Mouse (Mus musculus) liver, postnatal 0 days (tissue): Measurements from ENCODE around the gene Galnt18. TPM values are rescaled to one million over a fixed set of nuclear protein-coding genes. Genes with fewer than 3 reads are reported as not detected.

Experiments
- ATAC-seq: fragments of 200-750 bp; cut with Nextera tagmentation; 2 replicates; pipeline ENCODE4 v1.8.0; 2017; ENCODE audit warnings: mild to moderate bottlenecking, moderate library complexity
- DNase-seq: peaks from one replicate; pipeline ENCODE4 v3.0.0-alpha.2; 2016
- H3K27ac ChIP-seq: fragments of 300-500 bp; sonication (generic); 2 replicates; pipeline ENCODE4 v1.5.1; 2014; ENCODE audit warnings: antibody characterized with exemption, moderate library complexity, mild to moderate bottlenecking, low read depth
- H3K27me3 ChIP-seq: fragments of 300-500 bp; sonication (generic); 2 replicates; pipeline ENCODE4 v1.6.1; 2014; ENCODE audit warnings: low read length, control low read depth, mixed read lengths; ENCODE audit not compliant: insufficient read depth
- H3K36me3 ChIP-seq: fragments of 300-500 bp; sonication (generic); replicated peaks from 2 replicates; pipeline ENCODE4 v1.6.1; 2014; ENCODE audit warnings: mild to moderate bottlenecking, control low read depth, low read length, moderate library complexity, mixed read lengths; ENCODE audit not compliant: insufficient read depth
- H3K4me1 ChIP-seq: fragments of 300-500 bp; sonication (generic); 2 replicates; pipeline ENCODE4 v1.6.1; 2014; ENCODE audit warnings: antibody characterized with exemption, mild to moderate bottlenecking, control low read depth; ENCODE audit not compliant: insufficient read depth
- H3K4me2 ChIP-seq: fragments of 300-500 bp; sonication (generic); 2 replicates; pipeline ENCODE4 v1.6.1; 2014; ENCODE audit warnings: low read depth, mild to moderate bottlenecking, low read length, moderate library complexity, mixed read lengths
- H3K4me3 ChIP-seq: fragments of 300-500 bp; sonication (generic); 2 replicates; pipeline ENCODE4 v1.5.1; 2014; ENCODE audit warnings: low read depth, low read length
- H3K9ac ChIP-seq: fragments of 300-500 bp; sonication (generic); replicated peaks from 2 replicates; pipeline ENCODE4 v1.6.1; 2014; ENCODE audit warnings: mild to moderate bottlenecking, moderate library complexity
- H3K9me3 ChIP-seq: fragments of 300-500 bp; sonication (generic); 2 replicates; pipeline ENCODE4 v1.6.1; 2016; ENCODE audit warnings: mild to moderate bottlenecking, control low read depth, low read length, mixed read lengths
- CTCF ChIP-seq: sonication (generic); IDR thresholded peaks from 2 replicates; pipeline ENCODE4 v1.5.1; 2016; ENCODE audit warnings: antibody characterized with exemption, low read depth
- EP300 ChIP-seq: IDR thresholded peaks from 2 replicates; pipeline ENCODE4 v1.6.1; 2016; ENCODE audit warnings: antibody characterized with exemption, low read depth, mild to moderate bottlenecking
- WGBS: fragments of 180-500 bp; shearing (Covaris S2); extraction: QIAGEN DNeasy Blood & Tissue Kit; methylation state at CpG from one replicate; pipeline ENCODE4 v1.1.7; 2014; ENCODE audit not compliant: insufficient replicate concordance; 5-methylcytosine and 5-hydroxymethylcytosine counted together
- polyA plus RNA-seq: library from polyadenylated mRNA; unstranded; fragments of >200 nt; fragmentation: Nextera tagmentation; extraction: Ambion mirVana; gene quantifications from 2 replicates; pipeline ENCODE4 v1.2.1, GENCODE M21; 2015

Galnt18 gene
- polyA plus RNA-seq, 1 experiment from 2014 or later, result 1.9 TPM

DNA sequence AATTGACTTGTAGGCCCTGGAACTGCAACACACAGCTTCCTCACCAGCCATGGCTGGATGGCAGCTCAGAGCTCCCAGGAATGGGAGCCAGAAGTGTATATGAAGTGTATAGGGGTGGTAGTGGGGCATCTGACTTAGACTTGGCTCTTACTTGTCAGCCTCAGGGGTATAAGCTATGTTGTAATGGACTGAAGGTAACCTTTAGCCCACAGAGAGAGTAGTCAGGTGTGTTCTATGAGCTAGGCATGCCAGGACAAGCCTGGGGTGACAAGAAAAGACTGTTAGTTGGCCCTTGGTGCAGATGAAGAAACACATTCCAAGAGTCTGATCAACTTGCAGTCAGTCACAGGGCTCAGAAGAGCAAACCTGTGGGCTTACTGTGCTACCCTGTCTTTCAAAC is 78.0 kb downstream of the Galnt18 start:
- Histone ChIP-seq H3K27ac (no peak overlapping the region), H3K27me3 (no peaks in the 10 kb centered on the region), H3K9ac (no peak overlapping the region), H3K4me3 (no peak overlapping the region), H3K36me3 (no peaks in the 10 kb centered on the region), H3K4me1 (no peaks in the 10 kb centered on the region), H3K9me3 (no peaks in the 10 kb centered on the region), H3K4me2 (no peak overlapping the region)
- DNase-seq, result no peak
- no peak for TF ChIP-seq EP300
- TF ChIP-seq CTCF, result no peak
- no peak for ATAC-seq

DNA sequence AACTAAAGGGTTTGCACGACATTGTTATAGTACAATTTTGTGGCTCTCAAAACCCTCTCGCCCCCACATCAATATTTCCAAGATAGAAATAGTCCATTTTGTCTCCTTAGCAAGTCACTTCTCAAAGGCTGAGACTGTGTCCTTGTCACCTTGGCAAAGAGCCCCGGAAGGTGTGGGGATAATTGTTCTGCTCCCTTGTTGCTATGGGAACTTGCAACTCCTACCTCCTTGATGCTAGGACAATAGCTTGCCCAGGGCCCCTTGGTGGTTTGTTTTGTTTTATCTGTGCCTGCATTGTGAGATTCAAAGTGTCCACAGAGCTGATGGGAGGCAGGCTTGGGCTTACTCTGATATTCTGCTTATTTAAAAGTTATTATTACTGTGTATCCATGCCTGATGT is 80.3 kb downstream of the Galnt18 start:
- Histone ChIP-seq H3K4me1 (no peaks in the 10 kb centered on the region), H3K36me3 (no peaks in the 10 kb centered on the region), H3K9ac (no peak overlapping the region), H3K4me3 (no peak overlapping the region), H3K9me3 (no peaks in the 10 kb centered on the region), H3K27ac (no peak overlapping the region), H3K4me2 (no peak overlapping the region), H3K27me3 (no peaks in the 10 kb centered on the region)
- ATAC-seq, result no peak
- TF ChIP-seq EP300 (no peak), CTCF (no peak)
- WGBS, result 62% methylated on average over 3 of the region's 3 CpGs
- DNase-seq, result no peak

DNA sequence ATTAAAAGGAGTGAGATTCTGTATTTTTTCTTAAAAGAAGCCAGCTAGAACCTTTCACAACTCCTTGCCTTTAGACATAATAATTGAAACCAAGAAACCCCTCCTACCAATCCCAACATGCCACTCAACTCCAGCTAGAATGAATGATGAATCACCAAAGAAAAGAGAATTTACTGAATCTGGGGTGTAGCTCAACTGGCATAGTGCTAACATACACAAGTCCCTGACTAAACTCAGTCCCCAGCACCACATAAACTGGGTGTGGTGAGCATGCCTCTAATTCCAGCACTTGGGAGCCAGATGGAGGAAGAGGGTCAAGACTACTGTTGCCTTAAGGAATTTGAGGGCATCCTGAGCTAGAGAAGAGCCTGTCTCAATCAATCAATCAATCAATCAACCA is 83.6 kb downstream of the Galnt18 start:
- no peaks in the 10 kb centered on the region for H3K4me1 ChIP-seq
- no peaks in the 10 kb centered on the region for H3K9me3 ChIP-seq
- no peak overlapping the region for H3K4me2 ChIP-seq
- no peak for DNase-seq
- H3K4me3 ChIP-seq, result no peak overlapping the region
- ATAC-seq, result no peak
- no peak for TF ChIP-seq CTCF
- no peak for TF ChIP-seq EP300
- H3K27me3 ChIP-seq, result no peaks in the 10 kb centered on the region
- no peak overlapping the region for H3K9ac ChIP-seq
- no peaks in the 10 kb centered on the region for H3K36me3 ChIP-seq
- no peak overlapping the region for H3K27ac ChIP-seq

DNA sequence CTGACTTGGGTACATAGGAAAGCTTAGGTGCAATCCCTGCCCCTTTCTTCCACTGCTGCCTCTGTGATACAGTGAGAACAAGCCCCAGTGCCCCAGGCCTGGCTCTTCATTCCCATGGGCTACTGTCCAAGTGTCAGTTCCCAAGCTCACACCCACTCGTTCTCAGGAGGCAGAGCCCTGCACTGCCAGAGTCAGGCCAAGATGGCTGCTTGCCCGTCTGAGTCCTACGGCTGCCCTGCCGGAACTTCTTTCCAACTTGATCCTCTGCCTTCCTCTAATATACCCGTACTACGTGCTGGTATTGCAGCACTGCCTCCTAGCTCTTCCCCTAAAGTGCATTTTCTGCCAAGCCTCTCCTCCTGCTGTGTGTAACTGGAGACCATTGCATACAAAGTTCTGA is 85.5 kb downstream of the Galnt18 start:
- ATAC-seq, result no peak
- no peak overlapping the region for H3K4me2 ChIP-seq
- H3K27ac ChIP-seq, result no peak overlapping the region
- 81% methylated on average over 6 of the region's 6 CpGs for WGBS
- DNase-seq, result no peak
- no peaks in the 10 kb centered on the region for H3K27me3 ChIP-seq
- H3K9me3 ChIP-seq, result no peaks in the 10 kb centered on the region
- TF ChIP-seq EP300 (no peak), CTCF (no peak)
- H3K36me3 ChIP-seq, result no peaks in the 10 kb centered on the region
- no peaks in the 10 kb centered on the region for H3K4me1 ChIP-seq
- no peak overlapping the region for H3K4me3 ChIP-seq
- no peak overlapping the region for H3K9ac ChIP-seq

DNA sequence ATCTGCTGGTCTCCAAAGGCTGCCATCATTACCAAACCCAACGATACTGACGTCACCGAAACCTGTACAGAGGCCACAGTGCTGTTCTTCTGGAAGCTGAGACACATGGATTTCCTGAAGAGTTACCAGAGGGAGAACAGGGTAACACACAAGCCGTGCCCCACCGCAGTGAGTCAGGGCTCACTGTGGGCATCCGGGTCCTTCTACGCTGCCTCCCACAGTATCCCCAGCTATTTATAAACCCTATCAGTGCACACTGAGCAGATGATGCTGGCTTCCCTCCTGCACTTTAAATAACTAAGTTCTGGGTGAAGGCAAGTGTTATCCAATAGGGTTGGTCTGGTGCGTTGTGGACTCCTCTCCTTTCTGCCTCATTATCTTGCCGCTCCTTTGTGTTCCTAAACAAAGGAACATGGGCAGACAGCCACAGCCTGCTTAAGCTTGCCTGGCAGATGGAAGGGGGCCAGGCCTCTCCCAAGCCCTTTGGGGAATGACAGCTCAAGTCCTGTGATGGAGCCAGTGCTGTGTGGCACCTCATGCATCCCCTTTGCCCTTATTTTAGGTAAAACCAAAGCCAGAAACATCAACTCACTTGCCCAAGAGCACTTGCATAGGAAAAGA is 87.0 kb downstream of the Galnt18 start:
- 83% methylated on average over 9 of the region's 9 CpGs for WGBS
- Histone ChIP-seq H3K4me1 (no peaks in the 10 kb centered on the region), H3K4me3 (no peak overlapping the region), H3K27ac (no peak overlapping the region), H3K9ac (no peak overlapping the region), H3K27me3 (no peaks in the 10 kb centered on the region), H3K36me3 (no peaks in the 10 kb centered on the region), H3K9me3 (no peaks in the 10 kb centered on the region), H3K4me2 (no peak overlapping the region)
- TF ChIP-seq EP300, result no peak
- DNase-seq (no peak), ATAC-seq (no peak)

DNA sequence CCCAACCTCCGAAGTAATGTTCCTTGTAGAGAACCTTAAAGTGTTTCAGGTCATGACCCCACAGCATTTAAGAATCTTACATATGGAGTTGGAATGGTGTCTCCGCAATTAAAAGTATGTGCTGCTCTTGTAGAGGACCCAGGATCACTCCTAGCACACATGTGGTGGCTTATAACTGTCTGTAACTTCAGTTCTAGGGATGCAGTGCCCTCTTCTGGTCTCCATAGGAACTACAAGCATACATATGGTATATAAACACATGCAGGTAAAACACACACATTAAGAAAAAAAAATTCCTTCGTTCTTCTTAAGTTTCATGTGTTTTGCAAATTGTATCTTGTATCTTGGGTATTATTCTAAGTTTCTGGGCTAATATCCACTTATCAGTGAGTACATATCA is 99.7 kb downstream of the Galnt18 start:
- WGBS, result 77% methylated on average over 3 of the region's 3 CpGs
- H3K4me2 ChIP-seq, result no peak overlapping the region
- no peaks in the 10 kb centered on the region for H3K27me3 ChIP-seq
- no peak overlapping the region for H3K4me3 ChIP-seq
- no peaks in the 10 kb centered on the region for H3K36me3 ChIP-seq
- H3K27ac ChIP-seq, result no peak overlapping the region
- ATAC-seq, result no peak
- peak; percentile 35; the same call in 1 of the 2 replicates for TF ChIP-seq CTCF
- TF ChIP-seq EP300, result no peak
- H3K9me3 ChIP-seq, result no peaks in the 10 kb centered on the region
- DNase-seq, result no peak
- H3K9ac ChIP-seq, result no peak overlapping the region
- H3K4me1 ChIP-seq, result no peaks in the 10 kb centered on the region

DNA sequence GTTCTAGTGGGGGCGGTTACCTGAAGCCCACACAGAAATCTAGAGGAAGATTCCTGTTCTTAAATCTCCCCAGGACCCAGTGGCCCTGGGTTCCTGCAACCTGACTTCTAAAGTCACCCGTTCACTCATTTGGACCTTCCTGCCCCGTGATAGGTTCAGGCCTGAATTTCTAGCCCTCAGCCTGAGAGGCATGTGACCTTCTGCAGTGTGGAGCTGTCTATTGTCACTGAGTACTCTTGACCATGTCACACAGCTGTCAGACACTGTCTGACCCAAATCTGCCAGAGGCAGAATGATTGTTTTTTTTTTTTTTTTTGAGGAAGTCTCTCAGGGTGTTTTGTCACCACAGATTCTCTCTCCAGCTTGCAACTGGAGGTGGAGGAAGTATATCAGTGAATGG is 103.3 kb downstream of the Galnt18 start:
- no peaks in the 10 kb centered on the region for H3K9me3 ChIP-seq
- no peaks in the 10 kb centered on the region for H3K27me3 ChIP-seq
- no peak overlapping the region for H3K4me2 ChIP-seq
- H3K36me3 ChIP-seq, result no peaks in the 10 kb centered on the region
- no peaks in the 10 kb centered on the region for H3K4me1 ChIP-seq
- no peak overlapping the region for H3K27ac ChIP-seq
- TF ChIP-seq CTCF (no peak), EP300 (no peak)
- DNase-seq (no peak), ATAC-seq (no peak)
- WGBS, result 74% methylated on average over 3 of the region's 3 CpGs
- no peak overlapping the region for H3K9ac ChIP-seq
- H3K4me3 ChIP-seq, result no peak overlapping the region
